In the genomic region with DNA sequence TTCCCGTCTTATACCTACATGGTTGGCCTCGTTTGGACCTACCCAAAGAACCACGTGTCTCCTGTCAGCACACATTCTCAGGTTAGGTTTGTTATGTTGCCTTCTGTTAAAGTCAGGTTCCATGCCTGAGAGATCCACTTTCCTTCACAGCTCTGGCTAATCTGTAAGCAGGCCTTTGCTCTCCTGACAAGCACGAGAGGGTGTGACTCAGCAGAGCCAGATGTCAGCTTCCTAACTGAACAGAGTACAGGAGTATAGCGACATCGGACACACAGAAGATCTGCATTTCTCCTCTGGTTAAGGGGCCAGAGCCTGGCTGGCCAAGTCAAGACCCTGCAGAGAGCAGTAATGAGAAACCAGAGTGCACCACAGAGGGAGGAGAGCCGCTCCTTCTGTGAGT, we compare ENCODE assay signal across 8 mouse cellular contexts. TPM values are rescaled to one million over a fixed set of nuclear protein-coding genes. Genes with fewer than 3 reads are reported as not detected.
DNase-seq lines count a peak whose midpoint lies in the region; ATAC-seq lines count a peak whose summit lies in the region.

No protein-coding gene starts in this region.

- no peaks in the 10 kb centered on the region for H3K36me3 ChIP-seq in forebrain, embryonic 13.5 days (ENCODE audit: poor library complexity, severe bottlenecking)
- no peaks in the 10 kb centered on the region for H3K36me3 ChIP-seq in forebrain, embryonic 15.5 days
- no peaks in the 10 kb centered on the region for H3K36me3 ChIP-seq in midbrain, embryonic 13.5 days
- no peaks in the 10 kb centered on the region for H3K36me3 ChIP-seq in midbrain, embryonic 16.5 days (ENCODE audit: control insufficient read depth, insufficient read depth, low read length)
- H3K36me3 ChIP-seq in liver, embryonic 11.5 days (ENCODE audit: control insufficient read depth, insufficient read depth, low read length), result no peaks in the 10 kb centered on the region

- peak overlapping the region; percentile 39; the same call in 1 of the 2 replicates for H3K4me2 ChIP-seq in forebrain, embryonic 13.5 days
- H3K4me2 ChIP-seq in forebrain, embryonic 15.5 days (replicated peaks), result no peak overlapping the region
- H3K4me2 ChIP-seq in midbrain, embryonic 13.5 days (replicated peaks), result peak overlapping the region; percentile 32; the same call in 1 of the 2 replicates
- H3K4me2 ChIP-seq in midbrain, embryonic 16.5 days (ENCODE audit: low read length), result no peak overlapping the region
- H3K4me2 ChIP-seq in liver, embryonic 11.5 days, result peak overlapping the region; percentile 61

- no peak overlapping the region for H3K4me3 ChIP-seq in forebrain, embryonic 13.5 days
- H3K4me3 ChIP-seq in forebrain, embryonic 15.5 days, result no peak overlapping the region
- no peak overlapping the region for H3K4me3 ChIP-seq in midbrain, embryonic 13.5 days (replicated peaks)
- H3K4me3 ChIP-seq in midbrain, embryonic 16.5 days (ENCODE audit: low read depth, low read length), result no peak overlapping the region
- H3K4me3 ChIP-seq in liver, embryonic 11.5 days (ENCODE audit: low read depth, low read length), result peak overlapping the region; percentile 38

- ATAC-seq in forebrain, embryonic 13.5 days, result no peak
- no peak for ATAC-seq in forebrain, embryonic 15.5 days (replicated peaks)
- ATAC-seq in midbrain, embryonic 13.5 days, result no peak
- ATAC-seq in midbrain, embryonic 16.5 days, result no peak
- ATAC-seq in liver, embryonic 11.5 days (replicated peaks; ENCODE audit: low FRiP score), result peak; percentile 58; the same call in 1 of the 2 replicates

- intact Hi-C loops in left cerebral cortex, postnatal 10 days (cut with DNase I), result no loop called here

- no peak overlapping the region for H3K27ac ChIP-seq in forebrain, embryonic 13.5 days
- H3K27ac ChIP-seq in forebrain, embryonic 15.5 days (replicated peaks), result no peak overlapping the region
- no peak overlapping the region for H3K27ac ChIP-seq in midbrain, embryonic 13.5 days
- no peak overlapping the region for H3K27ac ChIP-seq in midbrain, embryonic 16.5 days (ENCODE audit: low read length)
- no peak overlapping the region for H3K27ac ChIP-seq in liver, embryonic 11.5 days (ENCODE audit: low read depth, low read length)

- DNase-seq in liver, embryonic 11.5 days (ENCODE audit: low spot score), result no peak
- DNase-seq in thymus, postnatal 36 days, result peak; percentile 19 to 26
- no peak for DNase-seq in right cerebral cortex, postnatal 4 days
- no peak for DNase-seq in left cerebral cortex, postnatal 10 days (ENCODE audit: extremely low spot score in 1 of 2, low spot score in 2 of 2)

- no peak overlapping the region for H3K9ac ChIP-seq in forebrain, embryonic 13.5 days
- no peak overlapping the region for H3K9ac ChIP-seq in forebrain, embryonic 15.5 days (replicated peaks)
- no peak overlapping the region for H3K9ac ChIP-seq in midbrain, embryonic 13.5 days (replicated peaks)
- no peak overlapping the region for H3K9ac ChIP-seq in midbrain, embryonic 16.5 days (ENCODE audit: low read depth, low read length)
- H3K9ac ChIP-seq in liver, embryonic 11.5 days (ENCODE audit: low read depth, low read length), result peak overlapping the region; percentile 44; the same call in 1 of the 2 replicates

- H3K9me3 ChIP-seq in forebrain, embryonic 13.5 days (replicated peaks), result no peaks in the 10 kb centered on the region
- no peaks in the 10 kb centered on the region for H3K9me3 ChIP-seq in forebrain, embryonic 15.5 days
- no peaks in the 10 kb centered on the region for H3K9me3 ChIP-seq in midbrain, embryonic 13.5 days
- no peaks in the 10 kb centered on the region for H3K9me3 ChIP-seq in midbrain, embryonic 16.5 days (replicated peaks; ENCODE audit: control insufficient read depth, low read length, poor library complexity, severe bottlenecking)
- H3K9me3 ChIP-seq in liver, embryonic 11.5 days (ENCODE audit: control insufficient read depth, low read length), result no peaks in the 10 kb centered on the region

- no peaks in the 10 kb centered on the region for H3K4me1 ChIP-seq in forebrain, embryonic 13.5 days
- H3K4me1 ChIP-seq in forebrain, embryonic 15.5 days, result no peaks in the 10 kb centered on the region
- no peaks in the 10 kb centered on the region for H3K4me1 ChIP-seq in midbrain, embryonic 13.5 days (replicated peaks)
- H3K4me1 ChIP-seq in midbrain, embryonic 16.5 days (ENCODE audit: control insufficient read depth, insufficient read depth, low read length), result no peaks in the 10 kb centered on the region
- peaks cover 5% of the 10 kb centered on the region; the same call in 1 of the 2 replicates for H3K4me1 ChIP-seq in liver, embryonic 11.5 days (replicated peaks; ENCODE audit: control insufficient read depth, insufficient read depth, low read length)

- WGBS in forebrain, embryonic 13.5 days, result 72% methylated on average over 7 of the region's 7 CpGs
- 81% methylated on average over 7 of the region's 7 CpGs for WGBS in forebrain, embryonic 15.5 days
- WGBS in midbrain, embryonic 13.5 days, result 74% methylated on average over 7 of the region's 7 CpGs
- WGBS in midbrain, embryonic 16.5 days, result 64% methylated on average over 7 of the region's 7 CpGs
- 38% methylated on average over 7 of the region's 7 CpGs for WGBS in liver, embryonic 11.5 days

- no peaks in the 10 kb centered on the region for H3K27me3 ChIP-seq in forebrain, embryonic 13.5 days
- H3K27me3 ChIP-seq in forebrain, embryonic 15.5 days, result no peaks in the 10 kb centered on the region
- H3K27me3 ChIP-seq in midbrain, embryonic 13.5 days, result 0 out of 2 replicates have a peak, but pooled peaks cover 3% of the 10 kb centered on the region
- H3K27me3 ChIP-seq in midbrain, embryonic 16.5 days (ENCODE audit: control insufficient read depth, insufficient read depth, low read depth, low read length), result no peaks in the 10 kb centered on the region; the same call in 1 of the 2 replicates
- H3K27me3 ChIP-seq in liver, embryonic 11.5 days (replicated peaks; ENCODE audit: control insufficient read depth, insufficient read depth, low read length), result no peaks in the 10 kb centered on the region

RNA-seq across cellular contexts. Expression of a gene that starts 55.9 kb away (rescaled TPM):
- polyA plus RNA-seq in forebrain, embryonic 13.5 days (2015; fragmentation: Nextera tagmentation; extraction: Ambion mirVana), result 0.05 and 0.13 TPM in 2 replicates
- polyA plus RNA-seq in forebrain, embryonic 15.5 days (2015; fragmentation: Nextera tagmentation; extraction: Ambion mirVana), result 0.13 and 0.46 TPM in 2 replicates
- polyA plus RNA-seq in midbrain, embryonic 13.5 days (2015; fragmentation: Nextera tagmentation; extraction: Ambion mirVana), result 4.7 and 6.5 TPM in 2 replicates
- 4.7 and 4.9 TPM in 2 replicates for polyA plus RNA-seq in midbrain, embryonic 16.5 days (2015; fragmentation: Nextera tagmentation; extraction: Ambion mirVana)
- polyA plus RNA-seq in liver, embryonic 11.5 days (2014; fragmentation: Nextera tagmentation; extraction: Ambion mirVana), result 0.04 TPM in 1 of 2 replicates, not detected in the other
- 1 to 10 TPM in 1 of 2 experiments, under 1 TPM in 1; 0.73 to 1.2 TPM for total RNA-seq in left cerebral cortex, postnatal 10 days (2021)

Comparison
In these comparisons a context has a peak if more than half of its experiments do, and no peak if none do; other contexts are left out.
1. H3K4me2 ChIP-seq: peak in forebrain, embryonic 13.5 days (single experiment), midbrain, embryonic 13.5 days (single experiment) and liver, embryonic 11.5 days (single experiment); none in forebrain, embryonic 15.5 days (single experiment) and midbrain, embryonic 16.5 days (single experiment).
2. DNase-seq: peak in thymus, postnatal 36 days (2 of 2); none in liver, embryonic 11.5 days (single experiment), right cerebral cortex, postnatal 4 days (single experiment) and left cerebral cortex, postnatal 10 days (0 of 2).